Mouse (Mus musculus): ENCODE measurements around the gene Gjc1. TPM values are rescaled to one million over a fixed set of nuclear protein-coding genes. Genes with fewer than 3 reads are reported as not detected.

Gjc1 gene
- 22.0 and 24.4 TPM in 2 replicates for polyA plus RNA-seq (2015; fragmentation: Nextera tagmentation; extraction: Ambion mirVana)

DNA sequence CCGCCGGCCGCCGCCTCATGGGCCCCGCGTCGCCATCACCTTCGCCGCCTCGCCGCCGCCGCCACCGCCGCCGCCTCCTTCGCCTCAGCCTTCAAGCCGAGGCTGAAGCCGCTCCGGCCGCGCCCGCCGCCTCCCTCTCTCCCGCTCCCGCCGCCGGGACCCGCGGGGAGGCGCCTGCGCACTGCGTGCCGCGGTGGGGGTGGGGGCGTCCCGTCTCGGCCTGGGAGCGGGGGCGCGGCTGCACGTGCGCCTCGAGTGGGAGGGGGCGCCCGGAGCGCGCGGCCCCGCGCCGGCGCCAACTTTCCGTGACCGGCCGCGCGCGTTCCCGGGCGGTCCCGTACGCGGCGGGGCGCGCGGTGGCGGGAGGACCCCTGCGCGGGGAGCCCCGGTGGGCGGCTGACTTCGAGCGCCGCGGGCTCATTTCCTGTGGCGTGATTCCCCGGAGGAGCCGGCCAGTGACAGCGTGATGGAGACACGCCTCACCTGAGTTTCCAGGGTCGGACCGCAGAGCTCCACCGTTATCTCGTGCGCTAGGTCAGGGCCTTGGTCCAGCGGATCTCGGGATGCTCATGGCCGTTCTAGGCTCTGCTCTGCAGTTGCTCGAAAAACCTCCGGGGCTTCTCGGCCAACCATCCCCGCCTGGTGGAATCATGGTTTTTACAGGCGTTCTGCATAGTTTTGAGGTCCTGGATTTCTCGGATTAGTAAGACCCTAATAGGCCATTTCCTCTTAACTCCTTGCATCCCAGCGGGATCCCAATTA, at the start of gene Gjc1:
TSS of gene Gjc1 (minus strand) at position 680 of the 762 bp plus-strand sequence.

GRCm38 (mm10) chr11:102835549-102835948, 16.0 kb upstream of the Gjc1 start, which contains the start of gene Higd1b:
Gene Higd1b, plus strand, starts transcription at chr11:102835849.

GRCm38 (mm10) chr11:102761309-102762210, 57.9 kb downstream of the Gjc1 start, which contains the start of gene Adam11:
Gene Adam11, plus strand, starts transcription at chr11:102761439.

Other genes with a start within 250 kb of the Gjc1 start
- gene Gm11627, start 240.2 kb downstream of the Gjc1 start, polyA plus RNA-seq (2015; fragmentation: Nextera tagmentation; extraction: Ambion mirVana), result 5.1 and 7.4 TPM in 2 replicates
- 10.1 and 12.3 TPM in 2 replicates for gene Fzd2, start 215.3 kb downstream of the Gjc1 start, polyA plus RNA-seq (2015; fragmentation: Nextera tagmentation; extraction: Ambion mirVana)
- gene Meioc, start 156.0 kb downstream of the Gjc1 start, polyA plus RNA-seq (2015; fragmentation: Nextera tagmentation; extraction: Ambion mirVana), result 0.28 and 0.71 TPM in 2 replicates
- gene Ccdc43, start 121.9 kb downstream of the Gjc1 start, polyA plus RNA-seq (2015; fragmentation: Nextera tagmentation; extraction: Ambion mirVana), result 83.0 and 84.0 TPM in 2 replicates
- gene Adam11, start 58.3 kb downstream of the Gjc1 start, polyA plus RNA-seq (2015; fragmentation: Nextera tagmentation; extraction: Ambion mirVana), result 1.1 and 1.5 TPM in 2 replicates
- gene Higd1b, start 16.1 kb upstream of the Gjc1 start, polyA plus RNA-seq (2015; fragmentation: Nextera tagmentation; extraction: Ambion mirVana), result 4.5 and 5.5 TPM in 2 replicates
- 49.2 and 50.3 TPM in 2 replicates for gene Eftud2, start 61.3 kb upstream of the Gjc1 start, polyA plus RNA-seq (2015; fragmentation: Nextera tagmentation; extraction: Ambion mirVana)
- 0.17 and 0.21 TPM in 2 replicates for gene Ccdc103, start 61.5 kb upstream of the Gjc1 start, polyA plus RNA-seq (2015; fragmentation: Nextera tagmentation; extraction: Ambion mirVana)
- not detected in 2 replicates for gene Fam187a, start 65.5 kb upstream of the Gjc1 start, polyA plus RNA-seq (2015; fragmentation: Nextera tagmentation; extraction: Ambion mirVana)
- gene Gfap, start 81.2 kb upstream of the Gjc1 start, polyA plus RNA-seq (2015; fragmentation: Nextera tagmentation; extraction: Ambion mirVana), result 0.11 and 0.14 TPM in 2 replicates
- gene Kif18b, start 105.4 kb upstream of the Gjc1 start, polyA plus RNA-seq (2015; fragmentation: Nextera tagmentation; extraction: Ambion mirVana), result 1.4 and 2.1 TPM in 2 replicates
- 0.45 and 0.55 TPM in 2 replicates for gene C1ql1, start 127.0 kb upstream of the Gjc1 start, polyA plus RNA-seq (2015; fragmentation: Nextera tagmentation; extraction: Ambion mirVana)
- gene Nmt1, start 208.5 kb upstream of the Gjc1 start, polyA plus RNA-seq (2015; fragmentation: Nextera tagmentation; extraction: Ambion mirVana), result 40.2 and 42.3 TPM in 2 replicates
- gene Dcakd, start 208.6 kb upstream of the Gjc1 start, polyA plus RNA-seq (2015; fragmentation: Nextera tagmentation; extraction: Ambion mirVana), result 46.0 and 51.7 TPM in 2 replicates